Mouse (Mus musculus) bone marrow, adult 2 months (tissue): ENCODE data around the gene Hhat. TPM values are rescaled to one million over a fixed set of nuclear protein-coding genes. Genes with fewer than 3 reads are reported as not detected.
A peak's percentile ranks its signal among the peaks of the same experiment; 100 is the strongest.

Experiments
- H3K27ac ChIP-seq: fragments of 200-500 bp; 2 replicates; pipeline ENCODE4 v1.5.1; 2012; ENCODE audit warnings: low read depth, mild to moderate bottlenecking, control low read depth, inconsistent platforms, low read length; ENCODE audit not compliant: control insufficient read depth, poor library complexity, insufficient read depth
- H3K4me1 ChIP-seq: fragments of 200-500 bp; 2 replicates; pipeline ENCODE4 v1.6.1; 2011; ENCODE audit warnings: low read length; ENCODE audit not compliant: control insufficient read depth, insufficient read depth
- H3K4me3 ChIP-seq: fragments of 200-500 bp; replicated peaks from 2 replicates; pipeline ENCODE3; 2011; ENCODE audit warnings: mild to moderate bottlenecking, low read depth, low read length, control low read depth; ENCODE audit not compliant: control insufficient read depth
- CTCF ChIP-seq: fragments of 200-500 bp; IDR thresholded peaks from 2 replicates; pipeline ENCODE4 v1.5.1; 2011; ENCODE audit warnings: low read length, control low read depth; ENCODE audit not compliant: control insufficient read depth, insufficient read depth
- POLR2A ChIP-seq: fragments of 200-500 bp; IDR thresholded peaks from 2 replicates; pipeline ENCODE4 v1.6.1; 2011; ENCODE audit warnings: low read depth, mild to moderate bottlenecking, control low read depth, low read length, borderline replicate concordance; ENCODE audit not compliant: control insufficient read depth
- WGBS: fragments of 180-500 bp; shearing (Covaris S2); methylation state at CpG from one replicate; pipeline ENCODE4 v1.1.7; 2018; 5-methylcytosine and 5-hydroxymethylcytosine counted together
- polyA plus RNA-seq: library from polyadenylated mRNA; stranded (reverse); fragments of >200 nt; gene quantifications from 2 replicates; pipeline ENCODE4 v1.2.4, GENCODE M21; 2011; ENCODE audit warnings: low replicate concordance; ENCODE audit not compliant: missing spikeins, insufficient read depth, insufficient read length

Gene Hhat
- polyA plus RNA-seq, 1 experiment: 1.4 TPM

- H3K4me3 ChIP-seq: no peak overlapping the region
- whole genome bisulfite sequencing: 57% methylated on average over 4 of the region's 4 CpGs
- no peak overlapping the region for H3K27ac ChIP-seq
- TF ChIP-seq CTCF (no peak), POLR2A (no peak)
- no peaks in the 10 kb centered on the region; the same call in 1 of the 2 replicates for H3K4me1 ChIP-seq
Measured at GRCm38 (mm10) chr1:192765531-192765930, 5.5 kb downstream of the Hhat start.

GRCm38 (mm10) chr1:192764547-192764946 is 6.5 kb downstream of the Hhat start:
- H3K4me3 ChIP-seq: no peak overlapping the region
- H3K27ac ChIP-seq: no peak overlapping the region
- TF ChIP-seq CTCF (no peak), POLR2A (no peak)
- 65% methylated on average over 2 of the region's 2 CpGs for WGBS
- H3K4me1 ChIP-seq: no peaks in the 10 kb centered on the region; the same call in 1 of the 2 replicates

- TF ChIP-seq POLR2A (no peak), CTCF (no peak)
- Histone ChIP-seq H3K4me1 (no peaks in the 10 kb centered on the region; the same call in 1 of the 2 replicates), H3K27ac (peak overlapping the region; percentile 24; the same call in 1 of the 2 replicates), H3K4me3 (no peak overlapping the region)
- WGBS: 38% methylated on average over 7 of the region's 7 CpGs
Measured at GRCm38 (mm10) chr1:192762946-192763933, 7.8 kb downstream of the Hhat start.

- WGBS: 57% methylated on average over 7 of the region's 7 CpGs
- Histone ChIP-seq H3K4me1 (peaks cover 8% of the 10 kb centered on the region), H3K4me3 (no peak overlapping the region), H3K27ac (no peak overlapping the region)
- TF ChIP-seq POLR2A (no peak), CTCF (no peak)
Measured at GRCm38 (mm10) chr1:192756674-192757073, 14.3 kb downstream of the Hhat start.

- whole genome bisulfite sequencing: 77% methylated on average over 13 of the region's 13 CpGs
- no peak for TF ChIP-seq POLR2A
- no peak for TF ChIP-seq CTCF
- Histone ChIP-seq H3K27ac (no peak overlapping the region), H3K4me1 (peaks cover 8% of the 10 kb centered on the region), H3K4me3 (no peak overlapping the region)
Measured at GRCm38 (mm10) chr1:192755685-192756606, 15.1 kb downstream of the Hhat start.

- Histone ChIP-seq H3K4me1 (peaks cover 8% of the 10 kb centered on the region), H3K27ac (no peak overlapping the region), H3K4me3 (no peak overlapping the region)
- TF ChIP-seq POLR2A: no peak
- no peak for TF ChIP-seq CTCF
- WGBS: 87% methylated on average over 13 of the region's 13 CpGs
Measured at GRCm38 (mm10) chr1:192755246-192755645, 15.8 kb downstream of the Hhat start.

- no peak overlapping the region for H3K27ac ChIP-seq
- WGBS: 85% methylated on average over 4 of the region's 4 CpGs
- TF ChIP-seq POLR2A: no peak
- no peak overlapping the region for H3K4me3 ChIP-seq
- H3K4me1 ChIP-seq: peaks cover 8% of the 10 kb centered on the region
Measured at GRCm38 (mm10) chr1:192754268-192754667, 16.8 kb downstream of the Hhat start.
